Mouse (Mus musculus) adrenal gland, postnatal 4 days (tissue): ENCODE results near the gene Wdtc1. TPM values are rescaled to one million over a fixed set of nuclear protein-coding genes. Genes with fewer than 3 reads are reported as not detected.

Source experiments
- DNase-seq, 2 experiments: peaks; one replicate each; pipeline ENCODE4 v3.0.0; 2021 to 2022; ENCODE audit warnings: low spot score in 2 of 2, mixed read lengths in 2 of 2
- total RNA-seq, 2 experiments: library from RNA; stranded (reverse); gene quantifications; 2 replicates each; pipeline ENCODE4 v1.2.3; 2021

Wdtc1 gene
- total RNA-seq, 2 experiments from 2014 or later: 36.3 to 39.9 TPM

DNA sequence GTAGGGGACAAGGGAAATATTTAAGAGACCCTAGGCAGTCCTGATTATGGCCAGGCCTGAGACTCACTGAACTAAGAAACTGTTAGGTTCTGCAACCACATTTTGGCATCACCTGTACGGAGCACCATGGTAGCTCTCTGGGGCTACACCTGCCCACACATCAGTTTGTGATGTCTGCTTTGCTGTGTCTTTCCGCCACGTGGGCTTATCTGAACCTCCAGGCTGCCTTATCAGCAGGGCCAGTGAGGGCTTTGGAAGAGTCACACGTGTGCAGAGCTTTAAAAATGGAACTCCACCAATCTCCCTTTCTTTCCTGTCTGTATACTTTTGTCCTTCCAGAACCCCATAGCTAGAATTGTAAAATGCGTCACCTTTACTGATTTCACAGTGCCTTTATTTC lies 67.3 kb downstream of the Wdtc1 start:
- no peak for DNase-seq

DNA sequence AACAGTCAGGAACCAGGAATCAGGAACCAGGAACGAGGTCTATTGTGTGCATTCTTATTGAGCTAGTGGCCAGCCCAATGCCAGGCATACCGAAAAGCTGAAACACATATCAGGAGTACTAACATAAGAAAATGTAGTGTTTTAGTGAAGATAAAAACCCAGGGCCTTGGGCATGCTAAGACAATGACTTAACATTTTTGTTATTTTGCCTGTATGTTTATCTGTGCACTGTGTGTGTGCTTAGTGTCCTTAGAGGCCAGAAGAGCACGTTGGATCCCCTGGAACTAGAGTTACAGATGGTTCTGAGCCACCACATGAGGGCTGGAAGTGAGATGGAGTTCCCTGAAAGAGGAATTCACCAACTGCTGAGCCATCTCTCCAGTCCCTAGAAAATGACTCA lies 68.0 kb downstream of the Wdtc1 start:
- no peak for DNase-seq

DNA sequence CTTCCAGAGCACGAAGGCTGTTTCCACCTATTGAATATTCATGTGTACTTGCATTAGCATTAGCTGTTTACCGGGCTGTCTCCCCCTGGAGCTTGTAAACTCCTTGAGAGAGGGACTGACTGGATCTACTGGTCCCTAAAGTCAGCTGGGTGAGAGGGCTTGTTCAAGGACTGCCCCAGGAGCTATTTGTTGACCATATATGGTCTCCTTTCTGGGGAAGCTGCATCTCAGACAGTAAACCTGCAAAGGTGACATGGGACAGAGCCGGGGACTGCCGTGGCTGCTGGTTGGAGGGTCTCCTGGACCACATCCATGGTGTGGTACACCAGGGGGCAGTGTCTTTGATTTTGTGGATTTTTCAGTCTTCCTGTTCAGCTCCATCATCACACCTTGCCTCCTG lies 70.6 kb downstream of the Wdtc1 start:
- no peak for DNase-seq

DNA sequence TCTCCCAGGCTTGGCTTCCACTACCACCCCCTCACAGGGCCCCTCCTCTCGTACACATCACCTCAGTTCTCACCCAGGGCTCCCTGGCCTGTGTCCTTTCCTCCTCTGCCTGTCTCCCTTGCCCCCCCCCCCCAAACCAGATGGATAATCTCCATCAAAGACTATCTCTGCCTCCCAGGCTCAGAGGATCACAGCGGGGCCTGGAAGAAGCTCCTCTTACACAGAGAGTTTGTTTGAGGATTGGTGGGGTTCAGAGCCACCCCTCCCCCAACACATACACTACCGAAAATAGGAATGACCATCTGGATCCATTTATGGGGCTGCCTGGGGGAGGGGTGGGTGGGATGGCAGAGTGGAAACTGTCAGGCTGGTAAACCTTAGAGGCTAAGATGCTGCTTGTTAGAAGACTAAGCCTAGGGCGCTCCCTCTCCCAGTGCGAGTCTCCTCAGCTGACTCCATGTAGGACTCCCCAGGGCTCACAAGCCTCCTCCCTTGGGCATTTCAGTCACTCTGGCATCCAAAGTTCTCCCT lies 71.3 kb downstream of the Wdtc1 start:
- no peak for DNase-seq

DNA sequence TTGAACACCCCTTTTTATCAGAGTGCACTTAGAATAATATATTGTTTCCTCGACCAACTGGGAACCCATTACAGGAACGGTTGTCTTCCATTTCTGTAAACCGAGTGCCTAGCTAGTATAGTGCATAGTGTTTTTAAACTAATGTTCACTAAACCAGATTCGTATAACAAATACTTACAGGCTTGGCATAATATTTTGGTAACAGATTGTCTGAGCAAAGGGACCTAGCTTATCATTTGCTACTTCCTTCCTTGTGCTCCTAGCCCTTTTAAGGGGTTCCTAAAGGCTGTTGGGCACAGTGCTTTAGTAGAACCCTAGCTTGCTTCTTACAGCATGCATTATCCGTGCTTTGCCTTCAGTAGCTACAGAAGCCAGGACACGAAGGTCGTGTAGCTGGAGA lies 71.8 kb downstream of the Wdtc1 start:
- DNase-seq: no peak

DNA sequence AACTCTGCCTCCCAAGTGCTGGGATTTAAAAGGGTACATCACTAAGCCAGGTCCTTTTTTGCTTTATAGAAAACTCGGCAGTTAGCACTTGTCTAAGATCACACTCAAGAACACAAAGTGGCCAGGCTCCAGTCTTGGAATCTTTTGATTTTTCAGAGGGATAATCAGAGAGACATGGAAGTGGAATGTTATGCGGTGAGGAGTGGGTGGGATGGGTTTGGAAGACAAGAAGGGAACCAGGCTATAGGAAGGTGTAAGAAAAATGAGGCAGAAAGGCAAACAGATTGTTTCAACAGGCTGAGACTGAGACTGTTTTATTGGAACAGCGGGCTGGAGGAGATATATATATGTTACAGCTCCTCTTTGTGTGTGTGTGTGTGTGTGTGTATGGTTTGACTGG lies 74.8 kb downstream of the Wdtc1 start:
- DNase-seq: no peak

DNA sequence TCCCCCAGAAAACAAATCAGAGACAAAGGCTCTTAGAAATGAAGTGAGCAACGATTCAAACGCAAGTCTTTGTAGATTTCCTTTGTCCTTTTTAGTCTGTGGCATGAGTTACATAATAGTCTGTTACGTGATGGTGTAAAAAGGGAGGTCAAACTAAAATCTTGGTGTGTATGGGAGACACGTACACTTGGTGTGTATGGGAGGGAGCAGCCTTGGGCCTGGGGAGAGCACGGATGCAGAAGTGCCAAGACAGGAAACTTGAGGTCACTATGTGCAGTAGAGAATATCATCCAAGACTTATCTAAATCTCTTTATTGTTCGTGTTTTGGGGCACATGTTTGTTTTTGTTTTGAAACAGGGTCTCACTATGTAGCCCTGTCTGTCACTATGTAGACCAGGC lies 75.2 kb downstream of the Wdtc1 start:
- no peak for DNase-seq

DNA sequence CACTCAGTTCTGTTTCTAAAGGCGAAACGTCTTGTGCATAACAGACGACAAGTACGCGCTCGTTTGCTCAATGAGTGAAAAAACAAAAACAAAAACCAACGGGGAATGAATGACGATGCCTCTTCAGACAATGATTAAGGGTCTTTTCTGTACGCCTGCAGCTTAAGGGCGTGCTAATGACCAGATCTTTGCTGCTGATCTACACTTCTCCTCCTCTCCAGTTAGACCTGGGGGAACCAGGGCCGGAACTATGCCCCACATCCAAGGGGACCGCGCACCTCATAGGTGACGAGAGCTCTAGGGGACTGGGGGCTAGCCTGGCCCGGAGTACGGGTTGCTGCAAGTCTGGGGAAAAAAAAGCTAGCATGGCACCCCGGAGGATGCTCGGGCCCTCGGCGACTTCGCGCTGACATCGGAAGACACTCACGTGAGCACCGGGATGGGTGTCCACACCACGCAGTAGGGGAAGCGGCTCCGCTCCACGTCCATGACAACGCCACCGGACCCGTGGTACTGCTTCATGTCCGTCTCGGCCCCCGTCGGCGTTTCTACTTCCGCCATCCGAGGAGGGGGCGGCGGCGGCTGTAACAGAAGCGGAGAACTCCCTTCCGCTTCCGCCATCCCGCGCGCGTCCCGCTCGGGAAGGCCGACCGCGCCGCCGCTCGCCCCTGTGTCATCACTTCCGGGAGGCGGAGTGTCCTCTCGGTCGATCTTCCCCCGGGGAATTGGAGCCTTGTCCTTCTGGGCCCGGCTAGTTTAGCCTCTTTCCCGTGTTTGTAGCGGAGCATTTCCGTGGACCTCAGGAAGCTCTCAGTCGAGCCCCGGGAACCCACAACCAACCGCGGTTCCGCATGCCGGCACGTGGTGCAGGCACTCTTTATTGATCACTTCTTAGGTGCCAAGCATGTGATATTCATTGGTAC lies 75.9 kb downstream of the Wdtc1 start, which contains the start of gene Tmem222:
TSS of gene Tmem222 (minus strand) at position 689 of the 923 bp plus-strand sequence.
- peak; percentile 84 to 94 for DNase-seq

DNA sequence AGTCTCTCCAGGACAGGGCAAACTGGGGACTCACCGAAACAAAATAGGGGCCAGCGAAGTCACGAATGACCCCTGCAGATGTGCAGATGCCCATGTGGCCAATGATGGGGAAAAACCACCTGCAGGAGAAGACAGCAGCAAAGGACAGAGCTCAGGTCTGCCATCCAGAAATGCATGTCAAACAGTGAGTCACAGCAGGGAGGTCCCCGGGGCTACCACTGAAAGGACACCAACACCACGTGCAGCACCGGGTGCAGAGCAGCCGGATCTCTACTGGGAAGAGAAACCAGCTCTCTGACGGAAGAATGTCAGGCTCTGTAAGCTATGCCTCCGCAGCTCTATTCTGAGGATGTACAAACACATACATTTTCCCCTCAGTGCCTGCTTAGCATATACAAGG lies 82.4 kb downstream of the Wdtc1 start:
- no peak for DNase-seq

DNA sequence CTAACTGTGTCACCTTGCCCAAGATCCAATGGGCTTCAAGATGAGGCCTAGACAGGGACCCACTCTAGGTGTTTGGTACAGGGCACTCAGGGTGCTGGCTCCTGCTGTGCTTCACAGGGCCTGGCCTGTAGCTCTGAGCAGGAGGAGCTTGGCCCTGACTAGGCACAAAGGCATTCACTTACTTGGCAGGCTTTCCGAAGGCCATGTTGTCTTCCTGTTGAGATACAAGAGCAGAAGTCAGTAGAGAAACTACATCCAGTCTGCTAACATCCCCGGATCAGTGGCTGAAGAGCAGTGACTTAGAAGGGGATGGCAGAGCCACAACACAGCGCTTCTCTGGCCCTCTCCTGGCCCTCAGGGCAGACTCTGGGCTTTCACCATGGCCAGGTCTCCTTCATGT lies 83.7 kb downstream of the Wdtc1 start:
- DNase-seq: no peak

DNA sequence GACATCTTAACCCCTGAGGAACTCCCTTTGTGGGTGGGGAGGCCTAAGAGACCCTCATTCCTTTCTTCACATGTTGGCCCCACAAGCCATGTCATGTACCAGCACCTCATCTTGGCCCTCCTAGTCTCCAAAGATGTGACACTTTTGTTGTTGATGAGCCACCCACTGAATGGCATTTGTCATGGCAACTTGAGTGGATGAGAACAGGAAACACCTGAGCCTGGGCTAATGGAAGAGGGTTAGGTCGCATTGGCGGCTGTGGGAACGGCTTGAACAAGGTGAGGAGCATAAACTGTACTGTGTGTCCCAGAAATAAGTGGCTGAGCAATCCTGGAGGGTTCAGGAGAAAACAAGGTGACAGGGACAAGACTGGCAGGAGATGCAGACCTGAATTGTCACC lies 84.3 kb downstream of the Wdtc1 start:
- no peak for DNase-seq

DNA sequence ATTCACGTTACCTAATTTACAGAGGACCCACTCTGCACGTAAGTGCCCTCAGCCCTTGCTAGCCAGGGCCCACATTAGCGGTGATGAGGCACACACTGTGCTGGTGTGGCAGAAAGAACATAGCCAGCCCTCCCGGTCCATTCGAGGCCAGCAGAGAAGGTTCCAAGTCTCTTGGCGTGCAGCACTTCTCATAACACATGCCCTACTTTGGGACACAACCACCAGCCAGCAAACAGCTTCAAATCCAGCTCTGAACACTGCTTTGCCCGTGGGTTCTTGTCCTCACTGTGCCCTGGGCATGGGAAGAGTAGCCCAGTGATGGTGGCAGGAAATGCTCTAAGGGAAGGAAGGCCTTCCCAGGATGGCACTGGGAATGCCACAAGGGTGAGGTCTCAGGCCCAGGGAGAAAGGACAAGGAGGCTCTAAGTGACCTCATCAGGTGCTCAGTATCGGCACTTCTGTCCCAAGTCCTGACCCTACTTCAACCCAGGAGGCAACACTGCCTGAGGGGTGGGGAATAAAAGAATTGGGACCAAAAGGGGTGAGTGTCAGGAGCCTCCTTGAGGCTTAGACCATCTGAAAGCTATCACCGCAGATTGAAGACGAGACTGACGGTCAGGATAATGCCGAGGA lies 86.9 kb downstream of the Wdtc1 start:
- DNase-seq: no peak

DNA sequence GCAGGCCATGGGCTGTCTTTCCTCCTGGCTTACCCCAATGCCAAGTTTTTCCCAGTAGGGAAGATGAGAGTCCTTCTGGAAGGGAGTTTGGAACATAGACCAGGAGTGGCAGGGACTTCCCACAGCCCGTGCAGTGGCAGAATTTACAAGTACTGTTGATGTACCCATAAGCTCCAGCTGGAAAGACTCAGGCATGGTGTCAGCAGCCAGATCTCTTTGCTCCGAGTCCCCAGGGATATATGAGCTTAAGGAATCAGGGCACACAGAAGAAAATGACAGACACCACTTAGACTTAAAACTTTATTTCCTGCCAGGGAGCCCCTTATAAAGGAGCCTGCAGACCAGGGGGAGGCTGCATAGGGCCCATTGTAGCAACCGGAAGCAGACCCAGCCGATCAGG lies 87.5 kb downstream of the Wdtc1 start:
- DNase-seq: no peak

DNA sequence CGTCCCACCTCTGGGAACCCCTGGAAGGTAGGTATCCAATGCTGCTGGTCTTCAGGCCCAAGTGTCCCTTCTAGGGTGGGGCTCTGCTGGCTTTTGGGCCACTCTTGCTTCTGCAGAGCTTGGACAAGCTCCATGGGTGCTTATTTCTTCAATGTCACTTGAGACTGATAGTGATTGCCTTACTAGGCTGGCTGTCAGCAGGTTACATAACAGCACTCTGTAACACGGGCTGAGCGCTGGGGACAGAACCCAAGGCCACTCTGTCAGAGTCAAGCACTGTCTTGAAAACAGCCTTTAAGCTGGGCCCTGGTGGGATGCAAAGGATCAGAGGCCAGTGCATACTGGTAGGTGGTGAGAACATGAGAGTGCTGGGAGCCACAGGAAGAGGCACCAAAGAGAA lies 88.0 kb downstream of the Wdtc1 start:
- no peak for DNase-seq

DNA sequence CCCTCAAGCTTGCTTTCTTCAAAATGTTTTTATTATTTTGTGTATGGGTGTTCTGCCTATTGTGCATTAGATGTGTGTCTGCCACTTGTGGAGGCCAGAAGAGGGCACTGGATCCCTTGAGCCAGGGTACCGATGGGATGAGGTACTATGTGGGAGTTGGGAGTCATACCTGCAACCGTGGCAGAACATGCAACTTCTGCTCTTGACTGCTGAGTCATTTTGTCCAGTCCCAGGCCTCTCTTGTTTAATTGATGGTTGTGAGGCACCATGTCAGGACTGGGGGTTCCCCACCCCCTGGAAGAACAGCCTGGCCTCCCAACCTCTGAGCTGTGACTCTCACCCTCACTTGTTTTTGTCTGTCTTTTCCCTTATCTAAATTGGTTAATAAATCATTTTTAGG lies 88.7 kb downstream of the Wdtc1 start:
- no peak for DNase-seq

DNA sequence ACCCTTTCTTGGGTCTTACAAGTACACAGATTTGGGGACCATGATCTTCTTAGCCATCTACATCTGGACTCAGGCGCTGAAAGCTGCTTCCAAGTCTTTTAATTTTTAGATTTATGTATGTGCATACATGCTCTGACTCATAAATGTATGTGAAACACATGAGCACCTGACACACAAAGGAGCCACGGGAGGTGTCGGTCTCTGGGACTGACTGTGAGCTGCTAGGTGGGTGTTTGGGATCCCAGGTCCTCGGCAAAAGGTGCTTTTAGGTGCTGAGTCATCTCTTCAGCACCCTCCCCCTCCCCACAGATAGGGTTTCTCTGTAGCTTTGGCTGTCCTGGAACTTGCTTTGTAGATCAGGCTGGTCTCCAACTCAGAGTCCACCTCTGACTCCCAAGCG lies 89.5 kb downstream of the Wdtc1 start:
- DNase-seq: no peak

DNA sequence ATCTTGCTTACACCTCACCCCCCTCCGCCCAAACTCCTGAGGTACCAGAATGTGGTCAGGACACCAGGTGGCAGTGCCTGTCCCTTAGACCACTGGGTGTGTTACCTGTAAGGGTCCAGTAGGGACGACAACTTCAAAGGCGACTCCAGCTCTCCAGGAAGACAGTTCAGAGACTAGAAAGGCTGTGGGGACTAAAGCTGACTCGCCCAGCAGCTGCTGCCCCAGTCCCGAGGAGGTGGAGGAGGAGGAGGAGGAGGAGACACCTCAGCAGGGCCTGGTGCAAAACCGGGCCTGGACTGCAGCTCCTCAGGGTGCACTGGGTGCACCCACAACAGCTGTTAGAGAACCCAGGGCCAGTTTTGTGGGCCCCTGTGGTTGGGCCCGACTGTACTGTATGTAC lies 90.4 kb downstream of the Wdtc1 start, which contains the start of gene Sytl1:
TSS of gene Sytl1 (minus strand) at position 232 of the 400 bp plus-strand sequence.
- DNase-seq: no peak

DNA sequence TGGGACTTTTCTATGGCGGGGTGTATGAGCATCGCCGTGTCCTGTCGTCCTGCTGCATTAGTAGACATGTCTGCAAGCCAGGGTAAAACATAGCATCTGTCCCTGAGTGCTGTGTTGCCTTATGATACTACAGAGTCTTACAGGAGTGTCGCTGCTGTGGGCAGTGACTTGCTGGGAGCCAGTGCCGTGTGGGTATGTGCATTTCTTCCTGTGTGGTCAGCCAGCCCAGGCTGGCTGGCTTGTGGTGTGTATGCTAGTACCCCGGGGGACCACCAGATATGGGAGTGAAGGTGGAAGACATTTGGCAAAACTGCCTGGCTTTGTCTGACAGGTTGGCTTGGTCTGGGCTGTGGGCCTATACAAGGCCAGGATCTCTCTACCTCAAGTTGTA lies 90.9 kb downstream of the Wdtc1 start:
- DNase-seq: no peak

DNA sequence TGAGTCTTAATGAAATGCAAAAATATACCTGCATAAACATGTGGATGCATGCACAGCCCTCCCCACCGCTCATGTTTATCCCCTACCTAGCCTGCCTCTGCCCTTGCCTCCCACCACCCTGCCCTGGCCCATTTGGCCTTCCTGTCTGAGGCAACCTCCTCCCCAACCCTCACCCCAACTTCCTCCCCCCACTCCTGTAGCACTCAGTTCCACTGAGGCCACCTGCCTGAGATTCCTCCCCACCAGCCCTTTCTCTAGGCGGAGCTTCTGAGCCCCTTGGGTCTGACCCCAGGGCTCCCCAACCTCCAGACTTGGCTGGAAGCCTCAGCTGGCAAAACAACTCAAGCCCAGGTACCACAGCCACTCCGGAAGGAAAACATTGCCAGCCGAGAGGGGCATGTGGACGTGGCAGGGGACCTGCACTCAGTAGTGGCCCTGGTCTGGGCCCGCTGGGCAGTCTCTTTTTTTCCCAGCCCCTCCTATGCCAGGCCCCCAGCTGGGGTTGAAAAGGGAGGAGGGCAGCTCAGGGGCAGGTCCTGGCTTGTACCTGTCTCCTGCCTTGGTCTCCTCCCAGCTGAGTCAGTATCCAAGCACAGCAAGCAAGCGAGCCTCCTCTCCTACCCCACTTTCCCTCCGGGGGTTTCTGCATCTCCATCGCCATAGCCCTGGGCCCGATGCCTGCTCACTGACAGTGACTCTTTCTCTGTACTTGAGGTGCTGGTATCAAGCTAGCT lies 91.5 kb downstream of the Wdtc1 start:
- no peak for DNase-seq

DNA sequence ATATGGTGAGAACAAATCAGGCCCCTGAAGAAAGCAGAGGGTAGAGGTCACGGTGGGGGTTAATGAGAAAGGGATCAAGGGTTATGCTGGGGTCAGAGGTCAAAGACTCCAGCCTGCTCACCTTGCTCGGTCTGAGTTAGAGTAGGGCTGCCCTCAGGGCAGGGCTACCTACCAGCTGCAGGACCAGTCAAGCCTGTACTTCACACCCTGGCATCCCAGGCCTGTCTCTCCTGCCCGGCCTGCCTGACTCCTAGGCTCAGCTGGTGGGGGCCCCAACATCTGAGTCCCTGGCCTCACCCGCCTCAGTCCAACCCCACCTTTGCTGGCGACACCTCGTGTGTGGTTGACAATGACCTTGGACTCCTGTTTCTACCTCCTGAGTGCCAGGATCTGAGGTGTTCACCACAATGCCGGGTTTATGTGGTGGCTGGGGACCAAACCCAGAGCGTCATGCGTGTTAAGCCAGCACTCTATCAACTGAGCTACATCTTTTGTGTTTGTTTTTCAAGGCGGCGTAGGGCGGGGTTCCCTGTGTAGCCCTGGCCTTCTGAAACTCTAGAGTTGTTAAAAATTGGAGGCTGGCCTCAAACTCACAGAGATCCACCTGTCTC lies 95.4 kb downstream of the Wdtc1 start:
- DNase-seq: no peak

DNA sequence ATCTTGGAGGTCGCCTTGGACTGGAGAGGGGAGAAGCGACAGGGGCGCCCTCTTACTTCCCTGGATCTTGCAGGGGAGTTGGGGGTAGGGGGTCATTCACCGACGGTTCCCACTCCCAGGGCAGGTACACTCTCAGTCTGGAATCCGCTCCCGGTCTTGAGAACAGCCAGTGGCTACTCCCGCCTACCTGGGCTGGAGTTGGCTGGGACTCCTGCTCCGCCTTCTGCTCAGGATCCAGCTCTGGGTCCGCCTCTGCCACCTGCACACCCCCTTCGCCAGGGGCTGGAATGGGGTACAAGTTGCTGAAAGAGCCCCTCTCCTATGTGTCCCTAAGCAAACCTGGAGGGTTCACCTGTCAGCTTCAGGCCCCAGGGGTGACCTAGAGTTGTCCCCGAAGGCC lies 96.1 kb downstream of the Wdtc1 start:
- no peak for DNase-seq
